Mouse (Mus musculus): ENCODE results near the gene Samd4b. TPM values are rescaled to one million over a fixed set of nuclear protein-coding genes. Genes with fewer than 3 reads are reported as not detected.

Samd4b gene
- 10 to 100 TPM; 45.3 to 48.4 TPM for total RNA-seq (2023)

GRCm38 (mm10) chr7:28597642-28598446 is at the start of gene Samd4b, which contains the start of gene Pak4:
Gene Samd4b (minus strand): TSS chr7:28598144.
Gene Pak4 (minus strand): TSS chr7:28598185.

GRCm38 (mm10) chr7:28631073-28631472 is 33.1 kb upstream of the Samd4b start, which contains the start of gene Acp7:
Gene Acp7 (minus strand): TSS chr7:28631332.

GRCm38 (mm10) chr7:28547154-28547553 is 50.8 kb downstream of the Samd4b start, which contains the start of gene Nccrp1:
Gene Nccrp1 (minus strand): TSS chr7:28547254.

GRCm38 (mm10) chr7:28540526-28540925 is 57.4 kb downstream of the Samd4b start, which contains the start of gene Sycn:
Gene Sycn (plus strand): TSS chr7:28540885.

GRCm38 (mm10) chr7:28522536-28522935 is 75.4 kb downstream of the Samd4b start, which contains the start of gene Ifnl3:
Gene Ifnl3 (plus strand): TSS chr7:28522836.

GRCm38 (mm10) chr7:28510405-28510974 is 87.5 kb downstream of the Samd4b start, which contains the start of gene Ifnl2:
Gene Ifnl2 (minus strand): TSS chr7:28510455.

GRCm38 (mm10) chr7:28451531-28452360 is 146.2 kb downstream of the Samd4b start, which contains the start of gene Lrfn1:
Gene Lrfn1 (plus strand): TSS chr7:28451980.

GRCm38 (mm10) chr7:28436932-28437570 is 160.9 kb downstream of the Samd4b start, which contains the start of gene Gmfg:
Gene Gmfg (plus strand): TSS chr7:28437447.

GRCm38 (mm10) chr7:28392429-28393271 is 205.3 kb downstream of the Samd4b start, which contains the start of the genes Med29 and Paf1:
Gene Med29 (minus strand): TSS chr7:28392708.
Gene Paf1 (plus strand): TSS chr7:28392951.

GRCm38 (mm10) chr7:28380237-28381016 is 217.5 kb downstream of the Samd4b start, which contains the start of gene Zfp36:
Gene Zfp36 (minus strand): TSS chr7:28380253.

GRCm38 (mm10) chr7:28372251-28373108 is 225.5 kb downstream of the Samd4b start, which contains the start of gene Plekhg2:
Gene Plekhg2 (minus strand): TSS chr7:28372599.

GRCm38 (mm10) chr7:28350155-28350883 is 247.6 kb downstream of the Samd4b start, which contains the start of gene Rps16:
Gene Rps16 (plus strand): TSS chr7:28350652.

Other genes with a start within 250 kb of the Samd4b start
- gene Rps16, start 247.5 kb downstream of the Samd4b start, total RNA-seq (2023) = 1,000 to 10,000 TPM; 1,016 to 1,191 TPM
- 10 to 100 TPM; 22.3 to 30.8 TPM for gene Plekhg2, start 225.5 kb downstream of the Samd4b start, total RNA-seq (2023)
- gene Zfp36, start 217.9 kb downstream of the Samd4b start, total RNA-seq (2023) = 1,000 to 10,000 TPM; 1,188 to 1,652 TPM
- 10 to 100 TPM in 1 of 2 experiments, 1 to 10 TPM in 1; 7.2 to 10.1 TPM for gene Med29, start 205.4 kb downstream of the Samd4b start, total RNA-seq (2023)
- 10 to 100 TPM; 62.9 to 73.5 TPM for gene Paf1, start 205.2 kb downstream of the Samd4b start, total RNA-seq (2023)
- gene Gmfg, start 160.7 kb downstream of the Samd4b start, total RNA-seq (2023) = 100 to 1,000 TPM; 538 to 594 TPM
- gene Lrfn1, start 146.2 kb downstream of the Samd4b start, total RNA-seq (2023) = 1 to 10 TPM; 3.2 to 4.2 TPM
- not detected for gene Ifnl2, start 87.7 kb downstream of the Samd4b start, total RNA-seq (2023)
- gene Ifnl3, start 75.3 kb downstream of the Samd4b start, total RNA-seq (2023) = not detected
- gene Sycn, start 57.3 kb downstream of the Samd4b start, total RNA-seq (2023) = not detected
- under 1 TPM in 1 of 2 experiments, not detected in 1; 0.90 TPM for gene Nccrp1, start 50.9 kb downstream of the Samd4b start, total RNA-seq (2023)
- 10 to 100 TPM in 1 of 2 experiments, 1 to 10 TPM in 1; 9.5 to 12.7 TPM for gene Pak4, start within 50 bp of the Samd4b start, total RNA-seq (2023)
- not detected for gene Acp7, start 33.2 kb upstream of the Samd4b start, total RNA-seq (2023)
- gene Fbxo27, start 94.7 kb upstream of the Samd4b start, total RNA-seq (2023) = 1 to 10 TPM in 1 of 2 experiments, under 1 TPM in 1; 0.37 to 1.1 TPM
- gene Fbxo17, start 118.7 kb upstream of the Samd4b start, total RNA-seq (2023) = 1 to 10 TPM; 2.3 to 3.5 TPM
- gene Mrps12, start 143.7 kb upstream of the Samd4b start, total RNA-seq (2023) = 10 to 100 TPM; 18.3 to 19.9 TPM
- 1 to 10 TPM; 8.3 to 9.0 TPM for gene Sars2, start 143.8 kb upstream of the Samd4b start, total RNA-seq (2023)
- not detected for gene Ccer2, start 158.0 kb upstream of the Samd4b start, total RNA-seq (2023)
- gene Sirt2, start 168.6 kb upstream of the Samd4b start, total RNA-seq (2023) = 10 to 100 TPM; 63.2 to 65.6 TPM
- gene Nfkbib, start 169.4 kb upstream of the Samd4b start, total RNA-seq (2023) = 10 to 100 TPM; 39.1 to 41.4 TPM
- gene Rinl, start 190.8 kb upstream of the Samd4b start, total RNA-seq (2023) = 100 to 1,000 TPM in 1 of 2 experiments, 10 to 100 TPM in 1; 91.3 to 113 TPM
- 100 to 1,000 TPM; 409 to 451 TPM for gene Hnrnpl, start 210.4 kb upstream of the Samd4b start, total RNA-seq (2023)
- gene Ech1, start 227.1 kb upstream of the Samd4b start, total RNA-seq (2023) = 100 to 1,000 TPM; 101 to 105 TPM
- gene Lgals4, start 235.7 kb upstream of the Samd4b start, total RNA-seq (2023) = 10 to 100 TPM; 16.5 to 19.9 TPM

Data from neutrophil, adult 59 days (primary cell).